Comparison of ENCODE assay signal across 17 mouse cellular contexts in genomic region chr6:22424161-22424807, GRCm38 (mm10).
DNase-seq lines count a peak whose midpoint lies in the region; ATAC-seq and TF ChIP-seq lines count a peak whose summit lies in the region.
"Had no signal": no experiment of that assay in that cellular context is flagged by ENCODE, and none has a peak within 500 bp of the region (broad histone marks: within the 10 kb centered on the region; RNA-seq: fewer than 3 reads in every experiment).

No protein-coding gene starts in this region.

- H3K27me3 ChIP-seq in liver, embryonic 14.5 days (ENCODE audit: control insufficient read depth, insufficient read depth, low read length), result no peaks in the 10 kb centered on the region
- H3K27me3 ChIP-seq in MEL (ENCODE audit: control insufficient read depth in 1 of 2, insufficient read depth in 2 of 2, low read length in 2 of 2), result no peaks in the 10 kb centered on the region
- H3K27me3 ChIP-seq in hindbrain, embryonic 10.5 days (ENCODE audit: insufficient read depth, poor library complexity, severe bottlenecking), result no peaks in the 10 kb centered on the region
- H3K27me3 ChIP-seq: midbrain, embryonic 15.5 days; neural tube, embryonic 13.5 days; stomach, embryonic 15.5 days had no signal

- WGBS in liver, embryonic 14.5 days (ENCODE audit: insufficient replicate concordance), result 28% methylated on average over 10 of the region's 10 CpGs
- 35% methylated on average over 10 of the region's 10 CpGs for WGBS in macrophage (ENCODE audit: missing documents)
- WGBS in hindbrain, embryonic 10.5 days, result 91% methylated on average over 10 of the region's 10 CpGs

- no peak overlapping the region for H3K27ac ChIP-seq in liver, embryonic 14.5 days
- H3K27ac ChIP-seq in MEL (ENCODE audit: control insufficient read depth, low read depth, low read length) (peak overlapping the region; percentile 49), macrophage (peak overlapping the region; percentile 48)
- H3K27ac ChIP-seq in hindbrain, embryonic 10.5 days, result no peak overlapping the region
- H3K27ac ChIP-seq: midbrain, embryonic 15.5 days; neural tube, embryonic 13.5 days; stomach, embryonic 15.5 days had no signal

- TF ChIP-seq CTCF in liver, embryonic 14.5 days (IDR thresholded peaks at IDR 0.05; ENCODE audit: low read depth), result no peak
- no peak for TF ChIP-seq CTCF in MEL (IDR thresholded peaks at IDR 0.05 in 2 of 3, conservative IDR thresholded peaks at IDR 0.05 in 1 of 3; ENCODE audit: control insufficient read depth in 1 of 3, insufficient read depth in 1 of 3, low read depth in 2 of 3, low read length in 3 of 3, poor library complexity in 1 of 3, severe bottlenecking in 1 of 3)

- no peak for TF ChIP-seq RAD21 in MEL (IDR thresholded peaks at IDR 0.05; ENCODE audit: low read depth, low read length)

- H3K36me3 ChIP-seq in liver, embryonic 14.5 days (replicated peaks; ENCODE audit: control insufficient read depth, insufficient read depth, low read depth), result no peaks in the 10 kb centered on the region
- H3K36me3 ChIP-seq in MEL (ENCODE audit: control insufficient read depth in 1 of 2, insufficient read depth in 2 of 2, low read length in 2 of 2), result no peaks in the 10 kb centered on the region; a peak in 2 of 4 replicates
- no peaks in the 10 kb centered on the region for H3K36me3 ChIP-seq in macrophage (ENCODE audit: inconsistent target)
- H3K36me3 ChIP-seq in hindbrain, embryonic 10.5 days, result no peaks in the 10 kb centered on the region
- H3K36me3 ChIP-seq: midbrain, embryonic 15.5 days; neural tube, embryonic 13.5 days; stomach, embryonic 15.5 days had no signal

- H3K4me3 ChIP-seq in liver, embryonic 14.5 days (ENCODE audit: insufficient read depth in 1 of 2, low read depth in 2 of 2, low read length in 2 of 2), result no peak overlapping the region
- H3K4me3 ChIP-seq in MEL (ENCODE audit: control insufficient read depth in 1 of 2, insufficient read depth in 1 of 2, low read depth in 2 of 2, low read length in 2 of 2) (peak overlapping the region; percentile 54 to 55), macrophage (ENCODE audit: inconsistent target) (no peak overlapping the region)
- no peak overlapping the region for H3K4me3 ChIP-seq in hindbrain, embryonic 10.5 days
- H3K4me3 ChIP-seq: midbrain, embryonic 15.5 days; neural tube, embryonic 13.5 days; stomach, embryonic 15.5 days had no signal

- TF ChIP-seq EP300 in liver, embryonic 14.5 days (IDR thresholded peaks at IDR 0.05; ENCODE audit: low read depth), result no peak
- no peak for TF ChIP-seq EP300 in MEL (IDR thresholded peaks at IDR 0.05; ENCODE audit: low read depth in 1 of 2, low read length in 2 of 2)

- H3K4me1 ChIP-seq in liver, embryonic 14.5 days (replicated peaks; ENCODE audit: control insufficient read depth in 2 of 2, insufficient read depth in 2 of 2, low read length in 1 of 2), result peaks cover 0 to 7% of the 10 kb centered on the region in 2 experiments; a peak in 2 of 4 replicates
- peaks cover 2 to 5% of the 10 kb centered on the region in 2 experiments; a peak in 2 of 4 replicates for H3K4me1 ChIP-seq in MEL (ENCODE audit: control insufficient read depth in 1 of 2, insufficient read depth in 2 of 2, low read length in 2 of 2)
- no peaks in the 10 kb centered on the region for H3K4me1 ChIP-seq in hindbrain, embryonic 10.5 days (replicated peaks)
- H3K4me1 ChIP-seq: midbrain, embryonic 15.5 days; neural tube, embryonic 13.5 days; stomach, embryonic 15.5 days had no signal

- ATAC-seq in liver, embryonic 14.5 days (ENCODE audit: insufficient read depth), result no peak
- ATAC-seq: hindbrain, embryonic 16.5 days; midbrain, embryonic 15.5 days had no signal

- H3K9ac ChIP-seq in liver, embryonic 14.5 days (replicated peaks), result no peak overlapping the region
- peak overlapping the region; percentile 51 for H3K9ac ChIP-seq in MEL (ENCODE audit: control insufficient read depth, low read depth, low read length, poor library complexity, severe bottlenecking)
- H3K9ac ChIP-seq: forebrain, postnatal 0 days; midbrain, embryonic 15.5 days; neural tube, embryonic 13.5 days; stomach, embryonic 15.5 days had no signal

- H3K4me2 ChIP-seq in liver, embryonic 14.5 days (ENCODE audit: low read depth), result 0 out of 2 replicates have a peak overlapping the region, but pooled peaks have one; percentile 11
- H3K4me2 ChIP-seq: midbrain, embryonic 15.5 days; neural tube, embryonic 13.5 days; stomach, embryonic 15.5 days had no signal

- no peaks in the 10 kb centered on the region for H3K79me2 ChIP-seq in MEL (ENCODE audit: control insufficient read depth, insufficient read depth, low read length, poor library complexity)
- no peaks in the 10 kb centered on the region for H3K79me2 ChIP-seq in macrophage (ENCODE audit: inconsistent target)

- H3K9me3 ChIP-seq in liver, embryonic 14.5 days (ENCODE audit: control insufficient read depth, low read length), result no peaks in the 10 kb centered on the region
- no peaks in the 10 kb centered on the region for H3K9me3 ChIP-seq in MEL (replicated peaks; ENCODE audit: insufficient read depth, low read length)
- H3K9me3 ChIP-seq in hindbrain, embryonic 10.5 days, result no peaks in the 10 kb centered on the region
- H3K9me3 ChIP-seq: midbrain, embryonic 15.5 days; neural tube, embryonic 13.5 days; stomach, embryonic 15.5 days had no signal

- no peak for TF ChIP-seq POLR2A in MEL (IDR thresholded peaks at IDR 0.05; ENCODE audit: control insufficient read depth in 1 of 2, insufficient read depth in 1 of 2, low read depth in 1 of 2, low read length in 2 of 2, poor library complexity in 1 of 2)

- no peak for DNase-seq in liver, embryonic 14.5 days (ENCODE audit: low read depth in 3 of 3, low spot score in 3 of 3)
- DNase-seq in liver (no peak), MEL (ENCODE audit: low read depth, low spot score) (peak; percentile 50)
- peak; percentile 81 for DNase-seq in thymus, postnatal 0 days (ENCODE audit: low spot score)
- DNase-seq in gastrocnemius, postnatal 25 days, result no peak
- DNase-seq in cerebellum, postnatal 36 days, result no peak
- no peak for DNase-seq in hindbrain, embryonic 10.5 days (ENCODE audit: low spot score)
- DNase-seq: cerebellum, adult 11 months; embryo, embryonic 11 days; forebrain, postnatal 0 days; gastrocnemius, postnatal 36 days; lung, postnatal 10 days had no signal

TF ChIP-seq in MEL, 35 proteins besides CTCF, POLR2A, EP300 and RAD21:
- TF ChIP-seq TBP (IDR thresholded peaks at IDR 0.05; ENCODE audit: low read depth, low read length), result no peak
- TF ChIP-seq NELFE (IDR thresholded peaks at IDR 0.05; ENCODE audit: low read depth, low read length), result 0 out of 2 replicates have a peak, but pooled peaks have one; percentile 13
- TF ChIP-seq CHD1 (IDR thresholded peaks at IDR 0.05; ENCODE audit: low read depth, low read length), result 0 out of 2 replicates have a peak, but pooled peaks have one; percentile 9
- no peak for TF ChIP-seq ELF1 (IDR thresholded peaks at IDR 0.05; ENCODE audit: low read depth, low read length)
- 0 out of 2 replicates have a peak, but pooled peaks have one; percentile 16 for TF ChIP-seq GATA1 (IDR thresholded peaks at IDR 0.05; ENCODE audit: low read depth, low read length)

Comparison
In these comparisons a context has a peak if more than half of its experiments do, and no peak if none do; other contexts are left out.
1. DNase-seq: peak in MEL (single experiment) and thymus, postnatal 0 days (single experiment); none in liver, embryonic 14.5 days (0 of 3), liver (single experiment), gastrocnemius, postnatal 25 days (single experiment), cerebellum, postnatal 36 days (0 of 2) and hindbrain, embryonic 10.5 days (single experiment).
2. H3K27ac ChIP-seq: peak in MEL (single experiment) and macrophage (single experiment); none in liver, embryonic 14.5 days (single experiment) and hindbrain, embryonic 10.5 days (single experiment).
3. H3K4me3 ChIP-seq: peak in MEL (2 of 2); none in liver, embryonic 14.5 days (0 of 2), macrophage (single experiment) and hindbrain, embryonic 10.5 days (single experiment).